Mouse (Mus musculus) embryonic fibroblast, embryonic 13.5 days (primary cell): Measurements from ENCODE around the gene Oas3. TPM values are rescaled to one million over a fixed set of nuclear protein-coding genes. Genes with fewer than 3 reads are reported as not detected.
A peak's percentile ranks its signal among the peaks of the same experiment; 100 is the strongest.
"Not testable (repeated sequence)": the region's sequence is repeated elsewhere in the genome, so short reads cannot be mapped to it uniquely, and the experiment has no call there.

ENCODE experiments used
- H3K27ac ChIP-seq: 2 replicates; pipeline ENCODE4 v1.5.1; 2012; ENCODE audit warnings: low read length, control low read depth, inconsistent platforms; ENCODE audit not compliant: insufficient read depth
- H3K4me1 ChIP-seq: 2 replicates; pipeline ENCODE4 v1.6.1; 2011; ENCODE audit warnings: low read length; ENCODE audit not compliant: control insufficient read depth, insufficient read depth
- H3K4me3 ChIP-seq: 2 replicates; pipeline ENCODE4 v1.5.1; 2011; ENCODE audit warnings: mild to moderate bottlenecking, control low read depth, low read length; ENCODE audit not compliant: insufficient read depth
- CTCF ChIP-seq: IDR thresholded peaks from 2 replicates; pipeline ENCODE4 v1.5.1; 2011; ENCODE audit warnings: mild to moderate bottlenecking, control low read depth, low read length, moderate library complexity, borderline replicate concordance; ENCODE audit not compliant: insufficient read depth
- POLR2A ChIP-seq: IDR thresholded peaks from 2 replicates; pipeline ENCODE4 v1.6.1; 2011; ENCODE audit warnings: low read depth, mild to moderate bottlenecking, control low read depth, low read length, moderate library complexity
- polyA plus RNA-seq: library from polyadenylated mRNA; stranded (reverse); fragments of >200 nt; gene quantifications from 2 replicates; pipeline ENCODE4 v1.2.4, GENCODE M21; 2011; ENCODE audit warnings: low read depth; ENCODE audit not compliant: missing spikeins, insufficient read length

Gene Oas3
- polyA plus RNA-seq: 0.18 TPM in 1 of 2 replicates, not detected in the other

GRCm38 (mm10) chr5:120777478-120777877 is at the start of gene Oas3:
Oas3 (minus strand) TSS chr5:120777661.
- TF ChIP-seq CTCF (no peak), POLR2A (no peak)
- Histone ChIP-seq H3K4me3 (no peak within 1 kb of the TSS), H3K27ac (no peak within 1 kb of the TSS), H3K4me1 (peaks cover 28% of the 10 kb centered on the region)

GRCm38 (mm10) chr5:120818999-120819398 is 41.5 kb upstream of the Oas3 start:
- TF ChIP-seq POLR2A (no peak), CTCF (no peak)
- no peak overlapping the region for H3K27ac ChIP-seq
- H3K4me3 ChIP-seq: no peak overlapping the region
- H3K4me1 ChIP-seq: no peaks in the 10 kb centered on the region

- no peak overlapping the region for H3K27ac ChIP-seq
- H3K4me1 ChIP-seq: no peaks in the 10 kb centered on the region
- no peak for TF ChIP-seq POLR2A
- TF ChIP-seq CTCF: no peak
- no peak overlapping the region for H3K4me3 ChIP-seq
Measured at GRCm38 (mm10) chr5:120815949-120816348, 38.5 kb upstream of the Oas3 start.

DNA sequence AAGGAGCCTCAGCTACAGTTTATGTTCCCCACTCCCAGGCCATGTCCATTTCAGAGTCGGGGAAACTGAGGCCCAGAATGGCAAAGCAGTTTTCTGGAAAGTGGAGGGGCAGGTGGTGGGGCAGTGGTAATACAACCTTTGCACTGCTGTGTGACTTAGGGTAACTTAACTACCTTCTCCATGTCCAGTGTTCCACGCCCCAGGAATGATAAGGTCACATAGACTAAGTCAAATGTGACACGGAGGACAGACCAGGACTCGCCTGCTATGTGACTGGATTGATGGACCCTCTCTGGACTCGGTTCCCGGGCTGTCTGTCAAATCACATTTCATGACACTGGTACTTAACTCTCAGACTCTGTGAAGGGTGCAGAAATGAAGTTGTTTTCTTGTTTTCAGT is 35.6 kb upstream of the Oas3 start:
- Histone ChIP-seq H3K4me1 (no peaks in the 10 kb centered on the region), H3K27ac (no peak overlapping the region), H3K4me3 (peak overlapping the region; percentile 55)
- TF ChIP-seq CTCF (no peak), POLR2A (no peak)

DNA sequence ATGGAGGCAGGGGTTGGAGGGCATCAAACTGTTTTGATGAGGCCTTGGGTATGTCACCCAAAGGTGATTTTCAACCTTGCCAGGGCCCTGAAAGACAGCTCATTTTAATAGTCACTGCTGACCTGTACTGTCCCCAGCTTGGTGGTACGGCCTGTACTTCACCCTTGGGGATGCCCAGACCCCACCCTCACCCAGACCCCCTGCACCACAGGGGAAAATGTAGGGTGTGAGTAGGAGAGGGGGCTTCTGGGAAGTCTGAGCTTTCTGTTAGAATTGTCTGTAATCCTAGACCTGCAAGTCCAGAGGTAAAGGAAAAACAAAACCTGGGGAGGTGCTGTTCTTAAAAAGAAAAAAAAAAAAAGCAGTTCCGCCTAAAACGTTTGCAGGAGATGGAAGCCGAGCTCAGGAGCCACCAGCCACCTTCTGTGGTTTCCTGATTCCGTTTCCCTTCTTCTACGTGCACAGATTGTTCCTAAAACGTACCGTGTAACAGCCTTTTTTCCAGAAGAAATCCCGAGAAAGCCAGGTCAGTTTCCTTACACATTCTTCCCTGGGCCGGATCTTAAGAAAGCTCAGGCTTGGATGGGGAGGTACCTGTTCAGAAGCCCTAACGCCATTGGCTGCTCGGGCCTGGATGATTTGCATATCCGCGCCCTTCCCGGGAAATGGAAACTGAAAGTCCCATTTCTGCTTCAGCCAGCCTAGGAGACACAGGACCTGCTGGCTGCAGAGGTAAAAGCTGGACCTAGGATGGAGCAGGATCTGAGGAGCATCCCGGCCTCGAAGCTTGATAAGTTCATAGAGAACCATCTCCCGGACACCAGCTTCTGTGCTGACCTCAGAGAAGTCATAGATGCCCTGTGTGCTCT is 34.7 kb upstream of the Oas3 start, which contains the start of gene Oas1c:
Gene Oas1c (minus strand): TSS at position 564 of the 869 bp plus-strand sequence.
- peak within 1 kb of the TSS; percentile 55 for H3K4me3 ChIP-seq
- no peak for TF ChIP-seq CTCF
- TF ChIP-seq POLR2A: peak; percentile 78
- no peaks in the 10 kb centered on the region for H3K4me1 ChIP-seq
- H3K27ac ChIP-seq: 0 out of 2 replicates have a peak within 1 kb of the TSS, but pooled peaks have one; percentile 24

DNA sequence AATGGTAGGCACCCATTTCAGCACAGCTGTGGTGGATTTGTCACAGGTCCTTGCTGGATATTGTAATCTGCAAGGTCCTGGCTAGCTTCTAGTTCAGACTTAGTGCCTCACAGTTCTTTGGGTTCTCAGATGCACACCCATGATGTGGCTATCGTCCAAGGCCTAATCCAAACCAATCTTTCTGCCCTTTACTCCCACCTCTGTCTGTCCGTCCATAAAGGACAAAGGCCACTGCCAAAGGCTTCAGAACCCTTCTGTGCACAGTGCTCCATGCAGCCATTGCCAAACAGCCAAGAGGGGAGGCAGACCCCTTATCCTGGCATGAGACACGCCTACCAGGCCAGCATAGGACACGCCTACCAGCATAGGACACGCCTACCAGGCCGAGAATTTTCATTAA is 31.7 kb upstream of the Oas3 start:
- Histone ChIP-seq H3K27ac (no peak overlapping the region), H3K4me3 (no peak overlapping the region), H3K4me1 (no peaks in the 10 kb centered on the region)
- TF ChIP-seq POLR2A: no peak
- TF ChIP-seq CTCF: no peak

DNA sequence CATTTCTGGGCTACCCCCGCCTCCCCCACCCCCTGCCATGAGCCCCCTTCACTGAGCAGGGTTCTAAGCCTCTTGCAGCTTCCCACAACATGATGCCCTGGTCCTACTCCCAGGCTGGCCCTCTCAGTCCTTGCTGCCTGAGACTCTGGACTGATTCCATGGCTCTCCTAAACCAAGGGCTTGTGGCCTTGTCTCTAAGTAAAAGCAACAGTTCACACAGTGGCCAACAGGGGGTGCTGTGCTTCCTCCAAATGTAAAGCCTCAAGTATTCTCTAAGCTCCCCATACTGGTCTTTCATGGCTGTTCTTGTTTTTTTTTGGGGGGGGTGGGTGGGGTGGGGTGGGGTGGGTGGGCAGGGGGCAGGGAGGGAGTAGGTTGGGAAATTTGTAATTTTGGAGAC is 29.0 kb upstream of the Oas3 start:
- no peak overlapping the region for H3K4me3 ChIP-seq
- H3K4me1 ChIP-seq: no peaks in the 10 kb centered on the region; the same call in 1 of the 2 replicates
- H3K27ac ChIP-seq: no peak overlapping the region
- no peak for TF ChIP-seq CTCF
- no peak for TF ChIP-seq POLR2A

GRCm38 (mm10) chr5:120803596-120803995 is 26.1 kb upstream of the Oas3 start:
- TF ChIP-seq CTCF (no peak), POLR2A (no peak)
- no peak overlapping the region for H3K4me3 ChIP-seq
- H3K4me1 ChIP-seq: no peaks in the 10 kb centered on the region; the same call in 1 of the 2 replicates
- H3K27ac ChIP-seq: no peak overlapping the region

DNA sequence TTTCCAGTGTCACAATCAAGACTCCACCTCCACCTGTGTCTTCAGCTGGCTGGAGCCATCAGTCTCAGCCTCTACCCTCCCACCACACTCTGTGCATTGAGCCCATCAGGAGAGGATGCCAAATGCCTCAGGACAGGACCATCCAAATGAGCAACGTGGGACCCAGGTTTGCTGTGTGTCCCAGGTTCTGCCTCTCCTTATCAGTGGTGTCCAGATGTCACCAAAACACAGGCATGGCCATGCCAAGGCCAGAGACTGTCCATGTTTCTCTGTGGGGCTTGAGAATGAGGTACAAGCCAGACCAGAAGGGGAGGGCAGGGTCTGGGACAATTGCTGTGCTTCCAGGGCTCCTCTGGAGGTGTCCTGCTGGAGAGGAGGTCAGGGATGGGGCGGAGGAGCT is 21.5 kb upstream of the Oas3 start:
- H3K27ac ChIP-seq, H3K4me3 ChIP-seq, H3K4me1 ChIP-seq: not testable (repeated sequence)

- not testable (repeated sequence) for H3K4me1 ChIP-seq, H3K4me3 ChIP-seq, H3K27ac ChIP-seq
Measured at GRCm38 (mm10) chr5:120798147-120798546, 20.7 kb upstream of the Oas3 start.

DNA sequence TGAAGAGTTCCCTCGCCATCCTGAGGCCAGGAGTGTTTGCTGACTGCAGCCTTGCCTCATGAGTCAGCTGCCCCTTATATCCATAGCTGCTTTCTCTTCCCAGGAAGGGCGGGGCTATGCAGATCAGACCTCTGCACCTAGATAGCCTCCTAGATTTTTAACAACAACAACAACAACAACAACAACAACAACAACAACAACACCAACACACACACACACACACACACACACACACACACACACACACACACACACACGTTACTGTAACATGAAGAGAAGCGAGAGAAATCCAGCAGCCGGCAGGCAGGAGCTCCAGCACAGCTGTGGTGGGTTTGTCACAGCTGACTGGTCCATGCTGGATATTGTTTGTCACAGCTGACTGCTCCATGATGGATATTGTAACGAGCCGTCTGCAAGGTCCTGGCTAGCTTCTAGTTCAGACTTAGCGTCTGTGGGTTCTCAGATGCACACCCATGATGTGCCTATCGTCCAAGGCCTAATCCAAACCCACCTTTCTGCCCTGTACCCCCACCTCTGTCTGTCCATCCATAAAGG is 18.1 kb upstream of the Oas3 start, which contains the start of gene Oas1e:
Gene Oas1e (minus strand): TSS at position 51 of the 555 bp plus-strand sequence.
- H3K4me3 ChIP-seq, H3K27ac ChIP-seq, H3K4me1 ChIP-seq: not testable (repeated sequence)
